Mouse (Mus musculus): ENCODE measurements at regions not wholly inside any gene's neighbourhood (a gene's known extent, or its start where the extent isn't known, plus 50 kb on each side); places are given as distances from the start of the nearest gene placed in this dataset.

DNA sequence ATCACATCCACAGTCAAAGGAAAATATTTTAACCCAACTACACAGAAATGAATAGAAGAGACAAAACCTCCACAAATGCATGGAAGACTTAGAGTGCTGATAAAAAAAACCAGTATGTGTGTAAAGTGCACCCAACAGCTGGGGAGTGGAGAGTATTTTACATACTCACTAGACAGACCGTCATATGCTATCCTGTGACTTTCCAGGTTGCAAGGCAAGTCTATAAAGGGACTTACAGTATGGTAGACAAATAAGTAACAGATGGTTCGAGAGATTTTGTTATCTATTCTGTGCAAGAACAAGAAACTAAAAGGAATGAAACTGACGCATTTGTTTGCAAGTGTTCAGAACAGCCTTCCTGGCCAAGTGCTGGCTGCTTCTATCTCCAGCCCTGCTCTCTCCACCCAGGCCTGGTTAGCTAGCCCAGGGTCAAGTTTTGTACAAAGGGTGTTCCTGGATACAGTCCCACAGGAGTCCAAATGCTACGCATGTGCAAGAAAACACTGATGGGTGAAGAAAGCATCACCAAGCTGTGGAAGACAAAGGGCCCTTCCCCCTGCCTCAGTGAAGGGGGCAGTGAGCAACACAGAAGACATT lies 68.0 kb upstream of the Gm10181 start:
- TF ChIP-seq CTCF (IDR thresholded peaks at IDR 0.05; ENCODE audit: low read depth, low read length) (no peak), POLR2A (IDR thresholded peaks at IDR 0.05; ENCODE audit: extremely low read depth, insufficient read depth, low read length) (no peak)

Data from liver, adult 2 months (tissue).